Mouse (Mus musculus): ENCODE measurements around the gene Errfi1. TPM values are rescaled to one million over a fixed set of nuclear protein-coding genes. Genes with fewer than 3 reads are reported as not detected.

Errfi1 gene
- total and polyA plus RNA-seq, 3 experiments, result 2.1 to 2.7 TPM; not detected in 1

DNA sequence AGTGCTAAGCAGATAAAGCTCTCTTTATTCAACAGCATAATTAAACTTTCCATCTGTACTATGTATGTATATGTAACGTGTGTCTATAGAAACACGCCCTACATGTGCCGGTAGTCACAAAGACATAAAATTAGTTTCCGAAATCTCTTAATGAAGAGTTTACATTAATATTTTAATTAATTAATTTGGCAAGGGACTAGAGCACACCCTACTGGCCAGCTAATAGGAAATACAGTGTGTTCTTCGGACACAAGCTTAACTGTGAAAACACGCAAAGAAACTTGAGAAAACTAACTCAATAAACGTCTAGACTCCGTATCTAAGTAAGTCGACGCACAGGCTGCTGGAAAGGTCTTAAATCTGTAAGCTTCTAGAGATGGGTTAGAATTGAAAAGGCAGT, 3.8 kb upstream of the Errfi1 start:
- H3K9me3 ChIP-seq (replicated peaks; ENCODE audit: insufficient read depth, low read length), result no peaks in the 10 kb centered on the region
- H3K27me3 ChIP-seq (ENCODE audit: control insufficient read depth in 1 of 2, insufficient read depth in 2 of 2, low read length in 2 of 2), result peaks cover 1 to 3% of the 10 kb centered on the region in 2 experiments; a peak in 3 of 4 replicates
- no peak overlapping the region for H3K9ac ChIP-seq (ENCODE audit: control insufficient read depth, low read depth, low read length, poor library complexity, severe bottlenecking)
- H3K79me2 ChIP-seq (ENCODE audit: control insufficient read depth, insufficient read depth, low read length, poor library complexity), result no peaks in the 10 kb centered on the region
- no peak for TF ChIP-seq ZKSCAN1 (IDR thresholded peaks at IDR 0.05; ENCODE audit: low read depth, low read length)
- TF ChIP-seq BHLHE40 (IDR thresholded peaks at IDR 0.05; ENCODE audit: borderline replicate concordance, low read depth, low read length), result no peak
- TF ChIP-seq CTCF (IDR thresholded peaks at IDR 0.05 in 2 of 3, conservative IDR thresholded peaks at IDR 0.05 in 1 of 3; ENCODE audit: control insufficient read depth in 1 of 3, insufficient read depth in 1 of 3, low read depth in 2 of 3, low read length in 3 of 3, poor library complexity in 1 of 3, severe bottlenecking in 1 of 3), result peak in 2 of 3 experiments; percentile 30 to 66; a peak in 3 of 6 replicates
- peak; percentile 41 for TF ChIP-seq ZC3H11A (IDR thresholded peaks at IDR 0.05; ENCODE audit: low read depth, low read length)
- TF ChIP-seq ZMIZ1 (IDR thresholded peaks at IDR 0.05; ENCODE audit: low read depth, low read length), result no peak
- no peak for TF ChIP-seq CHD1 (IDR thresholded peaks at IDR 0.05; ENCODE audit: low read depth, low read length)
- TF ChIP-seq SMC3 (IDR thresholded peaks at IDR 0.05; ENCODE audit: low read depth, low read length), result peak; percentile 54
- no peak for TF ChIP-seq USF2 (IDR thresholded peaks at IDR 0.05; ENCODE audit: borderline replicate concordance in 1 of 2, insufficient read depth in 1 of 2, low read depth in 1 of 2, low read length in 2 of 2)
- no peak for TF ChIP-seq MXI1 (IDR thresholded peaks at IDR 0.05; ENCODE audit: low read depth, low read length)
- TF ChIP-seq RAD21 (IDR thresholded peaks at IDR 0.05; ENCODE audit: low read depth, low read length), result peak; percentile 77
- no peak for TF ChIP-seq UBTF (IDR thresholded peaks at IDR 0.05; ENCODE audit: borderline replicate concordance, insufficient read depth, low read depth, low read length)
- H3K4me3 ChIP-seq (ENCODE audit: control insufficient read depth in 1 of 2, insufficient read depth in 1 of 2, low read depth in 2 of 2, low read length in 2 of 2), result no peak overlapping the region
- no peaks in the 10 kb centered on the region; a peak in 1 of 4 replicates for H3K36me3 ChIP-seq (ENCODE audit: control insufficient read depth in 1 of 2, insufficient read depth in 2 of 2, low read length in 2 of 2)
- peak; percentile 40 for DNase-seq (ENCODE audit: low read depth, low spot score)
- H3K4me1 ChIP-seq (ENCODE audit: control insufficient read depth in 1 of 2, insufficient read depth in 2 of 2, low read length in 2 of 2), result peaks cover 0 to 5% of the 10 kb centered on the region in 2 experiments; a peak in 1 of 4 replicates
- H3K27ac ChIP-seq (ENCODE audit: control insufficient read depth, low read depth, low read length), result no peak overlapping the region

DNA sequence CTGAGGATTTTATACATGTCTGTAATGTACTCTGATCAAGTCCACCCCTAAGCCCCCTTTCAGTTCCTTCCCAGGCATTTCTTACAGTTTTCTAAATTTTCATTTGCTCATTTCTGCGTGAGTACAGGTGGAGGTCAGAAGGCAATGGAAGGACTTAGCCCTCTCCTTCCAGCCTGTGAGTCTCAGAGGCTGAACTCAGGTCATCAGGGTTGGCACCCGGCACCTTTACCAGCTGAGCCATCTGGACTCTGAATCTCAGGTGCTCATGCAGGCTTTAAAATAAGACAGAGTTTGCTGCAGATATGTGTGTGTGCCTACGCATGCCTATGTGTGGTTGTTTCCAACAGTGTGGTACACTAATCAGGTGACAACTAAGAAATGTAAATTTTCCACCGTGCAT, 2.8 kb upstream of the Errfi1 start:
- Histone ChIP-seq H3K9me3 (replicated peaks; ENCODE audit: insufficient read depth, low read length) (no peaks in the 10 kb centered on the region), H3K4me3 (ENCODE audit: control insufficient read depth in 1 of 2, insufficient read depth in 1 of 2, low read depth in 2 of 2, low read length in 2 of 2) (no peak overlapping the region), H3K4me1 (ENCODE audit: control insufficient read depth in 1 of 2, insufficient read depth in 2 of 2, low read length in 2 of 2) (peaks cover 0 to 5% of the 10 kb centered on the region in 2 experiments; a peak in 1 of 4 replicates), H3K27ac (ENCODE audit: control insufficient read depth, low read depth, low read length) (no peak overlapping the region), H3K9ac (ENCODE audit: control insufficient read depth, low read depth, low read length, poor library complexity, severe bottlenecking) (no peak overlapping the region), H3K36me3 (ENCODE audit: control insufficient read depth in 1 of 2, insufficient read depth in 2 of 2, low read length in 2 of 2) (no peaks in the 10 kb centered on the region; a peak in 1 of 4 replicates), H3K79me2 (ENCODE audit: control insufficient read depth, insufficient read depth, low read length, poor library complexity) (no peaks in the 10 kb centered on the region), H3K27me3 (ENCODE audit: control insufficient read depth in 1 of 2, insufficient read depth in 2 of 2, low read length in 2 of 2) (peaks cover 1 to 3% of the 10 kb centered on the region in 2 experiments; a peak in 3 of 4 replicates)
- TF ChIP-seq HCFC1 (IDR thresholded peaks at IDR 0.05; ENCODE audit: low read depth, low read length) (no peak), NRF1 (IDR thresholded peaks at IDR 0.05; ENCODE audit: insufficient read depth, low read depth, low read length, poor library complexity, severe bottlenecking) (no peak), SMC3 (IDR thresholded peaks at IDR 0.05; ENCODE audit: low read depth, low read length) (no peak), MYB (IDR thresholded peaks at IDR 0.05; ENCODE audit: low read depth, low read length) (no peak), POLR2AphosphoS5 (IDR thresholded peaks at IDR 0.05; ENCODE audit: borderline replicate concordance, low read depth, low read length) (no peak), TAL1 (IDR thresholded peaks at IDR 0.05; ENCODE audit: low read length) (no peak), SIN3A (IDR thresholded peaks at IDR 0.05; ENCODE audit: low read length) (no peak), ZC3H11A (IDR thresholded peaks at IDR 0.05; ENCODE audit: low read depth, low read length) (no peak), TBP (IDR thresholded peaks at IDR 0.05; ENCODE audit: low read depth, low read length) (no peak), ETS1 (IDR thresholded peaks at IDR 0.05; ENCODE audit: low read depth, low read length) (no peak), GATA1 (IDR thresholded peaks at IDR 0.05; ENCODE audit: low read depth, low read length) (no peak), GABPA (IDR thresholded peaks at IDR 0.05; ENCODE audit: low read depth, low read length) (no peak), CTCF (IDR thresholded peaks at IDR 0.05 in 2 of 3, conservative IDR thresholded peaks at IDR 0.05 in 1 of 3; ENCODE audit: control insufficient read depth in 1 of 3, insufficient read depth in 1 of 3, low read depth in 2 of 3, low read length in 3 of 3, poor library complexity in 1 of 3, severe bottlenecking in 1 of 3) (no peak), MYC (IDR thresholded peaks at IDR 0.05; ENCODE audit: low read depth, low read length) (no peak), ELF1 (IDR thresholded peaks at IDR 0.05; ENCODE audit: low read depth, low read length) (no peak), KAT2A (conservative IDR thresholded peaks at IDR 0.05; ENCODE audit: low read depth, low read length) (no peak)
- no peak for DNase-seq (ENCODE audit: low read depth, low spot score)
